Mouse (Mus musculus) heart, embryonic 15.5 days (tissue): ENCODE data around the gene Il2rb. TPM values are rescaled to one million over a fixed set of nuclear protein-coding genes. Genes with fewer than 3 reads are reported as not detected.

Experiments used
- ATAC-seq: fragments of 200-750 bp; cut with Nextera tagmentation; replicated peaks from 2 replicates; pipeline ENCODE4 v1.8.0; 2017; ENCODE audit warnings: low read depth, moderate TSS enrichment; ENCODE audit not compliant: insufficient number of reproducible peaks, insufficient read depth, low FRiP score
- H3K27ac ChIP-seq: fragments of 300-500 bp; sonication (generic); 2 replicates; pipeline ENCODE4 v1.5.1; 2015; ENCODE audit warnings: mild to moderate bottlenecking, inconsistent platforms
- H3K27me3 ChIP-seq: fragments of 300-500 bp; sonication (generic); 2 replicates; pipeline ENCODE4 v1.6.1; 2015; ENCODE audit warnings: inconsistent platforms
- H3K36me3 ChIP-seq: fragments of 300-500 bp; sonication (generic); 2 replicates; pipeline ENCODE4 v1.6.1; 2015; ENCODE audit warnings: mild to moderate bottlenecking, inconsistent platforms
- H3K4me1 ChIP-seq: fragments of 300-500 bp; sonication (generic); replicated peaks from 2 replicates; pipeline ENCODE4 v1.6.1; 2015; ENCODE audit warnings: inconsistent platforms
- H3K4me2 ChIP-seq: fragments of 300-500 bp; sonication (generic); 2 replicates; pipeline ENCODE4 v1.6.1; 2015; ENCODE audit warnings: inconsistent platforms, mild to moderate bottlenecking, moderate library complexity
- H3K4me3 ChIP-seq: fragments of 300-500 bp; sonication (generic); 2 replicates; pipeline ENCODE4 v1.5.1; 2015; ENCODE audit warnings: mild to moderate bottlenecking, inconsistent platforms
- H3K9ac ChIP-seq: fragments of 300-500 bp; sonication (generic); 2 replicates; pipeline ENCODE4 v1.6.1; 2015; ENCODE audit warnings: mild to moderate bottlenecking, inconsistent platforms
- H3K9me3 ChIP-seq: fragments of 300-500 bp; sonication (generic); replicated peaks from 2 replicates; pipeline ENCODE4 v1.6.1; 2016; ENCODE audit warnings: inconsistent platforms
- WGBS: fragments of 180-500 bp; shearing (Covaris S2); methylation state at CpG from one replicate; pipeline ENCODE4 v1.1.7; 2015; ENCODE audit warnings: mixed read lengths; 5-methylcytosine and 5-hydroxymethylcytosine counted together
- polyA plus RNA-seq: library from polyadenylated mRNA; unstranded; fragments of >200 nt; fragmentation: Nextera tagmentation; extraction: Ambion mirVana; gene quantifications from 2 replicates; pipeline ENCODE4 v1.2.1, GENCODE M21; 2015

Gene Il2rb
- 0.30 and 1.9 TPM in 2 replicates for polyA plus RNA-seq

- ATAC-seq, result no peak
- Histone ChIP-seq H3K4me2 (no peak within 1 kb of the TSS), H3K4me1 (no peaks in the 10 kb centered on the region), H3K27me3 (no peaks in the 10 kb centered on the region), H3K4me3 (no peak within 1 kb of the TSS), H3K9ac (no peak within 1 kb of the TSS), H3K9me3 (no peaks in the 10 kb centered on the region), H3K36me3 (no peaks in the 10 kb centered on the region), H3K27ac (no peak within 1 kb of the TSS)
- 84% methylated on average over 11 of the region's 11 CpGs for WGBS
Measured at GRCm38 (mm10) chr15:78494968-78495406, at the start of gene Il2rb. Gene Il2rb, minus strand, starts transcription at chr15:78495271.

DNA sequence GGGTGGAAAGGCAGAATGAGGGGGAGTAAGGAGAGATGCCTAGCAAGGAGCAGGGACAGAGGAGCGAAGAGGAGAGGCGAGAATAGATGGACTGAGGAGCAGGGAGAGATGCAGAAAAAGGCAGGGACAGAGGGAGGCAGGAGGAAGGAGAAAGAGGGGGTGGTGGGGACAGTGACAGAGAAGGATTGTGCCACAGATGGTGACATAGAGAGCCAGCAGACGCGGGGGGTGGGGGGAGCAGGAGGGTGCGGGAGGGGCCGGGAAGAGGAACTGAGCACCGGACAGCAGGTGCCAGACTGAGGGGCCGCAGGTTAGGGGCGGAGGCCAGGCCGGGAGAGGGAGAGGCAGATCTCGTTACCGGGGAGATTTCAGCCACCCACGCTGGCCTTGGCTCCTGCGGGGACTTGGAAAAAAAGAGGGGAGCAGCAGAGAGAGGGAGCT is 49.5 kb upstream of the Il2rb start, which contains the start of gene Sstr3:
Gene Sstr3, minus strand, starts transcription at position 125 of the 441 bp plus-strand sequence.
- ATAC-seq, result no peak
- peaks cover 38% of the 10 kb centered on the region for H3K4me1 ChIP-seq
- no peak within 1 kb of the TSS for H3K27ac ChIP-seq
- 11% methylated on average over 14 of the region's 14 CpGs for WGBS
- no peaks in the 10 kb centered on the region for H3K9me3 ChIP-seq
- no peak within 1 kb of the TSS for H3K9ac ChIP-seq
- H3K4me3 ChIP-seq, result no peak within 1 kb of the TSS
- peaks cover 33% of the 10 kb centered on the region for H3K27me3 ChIP-seq
- no peaks in the 10 kb centered on the region for H3K36me3 ChIP-seq
- H3K4me2 ChIP-seq, result no peak within 1 kb of the TSS

GRCm38 (mm10) chr15:78544041-78544440 is 49.0 kb upstream of the Il2rb start:
- no peak for ATAC-seq
- Histone ChIP-seq H3K36me3 (no peaks in the 10 kb centered on the region), H3K4me2 (no peak overlapping the region), H3K9ac (no peak overlapping the region), H3K4me3 (no peak overlapping the region), H3K4me1 (peaks cover 38% of the 10 kb centered on the region), H3K27ac (no peak overlapping the region), H3K27me3 (peaks cover 38% of the 10 kb centered on the region), H3K9me3 (no peaks in the 10 kb centered on the region)
- 73% methylated on average over 15 of the region's 15 CpGs for WGBS

GRCm38 (mm10) chr15:78542767-78543303 is 47.8 kb upstream of the Il2rb start:
- WGBS, result 50% methylated on average over 7 of the region's 7 CpGs
- Histone ChIP-seq H3K27me3 (peaks cover 38% of the 10 kb centered on the region), H3K4me3 (no peak overlapping the region), H3K9ac (no peak overlapping the region), H3K4me2 (no peak overlapping the region), H3K36me3 (no peaks in the 10 kb centered on the region), H3K9me3 (no peaks in the 10 kb centered on the region), H3K4me1 (peaks cover 29% of the 10 kb centered on the region), H3K27ac (no peak overlapping the region)
- ATAC-seq, result no peak

DNA sequence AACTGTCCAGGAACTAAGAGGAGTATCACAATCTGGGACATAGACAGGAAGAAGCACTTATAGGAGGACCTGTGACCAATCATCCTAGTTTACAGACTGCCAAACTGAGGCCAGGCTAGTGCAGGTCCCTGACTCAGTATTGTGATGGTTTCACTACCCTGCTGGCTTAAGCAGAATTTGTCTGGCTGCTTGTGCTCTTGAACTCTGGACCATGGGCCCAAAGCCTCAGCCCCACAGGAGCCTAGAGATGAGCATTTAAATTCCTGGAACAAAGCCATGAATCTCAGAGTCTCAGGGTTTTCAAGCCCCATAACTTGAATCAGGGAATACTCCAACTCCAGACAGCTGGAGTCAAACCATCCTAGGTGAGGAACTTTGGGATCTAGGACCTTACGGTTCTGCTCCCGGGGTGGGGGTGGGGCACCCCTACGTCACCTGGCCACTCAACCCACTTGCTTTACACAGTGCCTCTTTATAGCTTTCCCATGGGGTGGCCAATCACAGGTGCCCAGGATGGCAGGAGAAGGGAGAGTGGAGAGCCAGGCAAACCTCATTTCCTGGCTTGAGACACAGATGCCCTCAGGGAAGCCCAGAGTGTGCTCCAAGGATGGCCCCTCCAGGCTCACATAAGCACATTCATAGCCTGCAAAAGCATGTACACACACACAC is 47.2 kb upstream of the Il2rb start:
- Histone ChIP-seq H3K4me2 (no peak overlapping the region), H3K27me3 (peaks cover 38% of the 10 kb centered on the region), H3K9me3 (no peaks in the 10 kb centered on the region), H3K36me3 (no peaks in the 10 kb centered on the region), H3K9ac (no peak overlapping the region), H3K4me3 (no peak overlapping the region), H3K27ac (peak overlapping the region; percentile 54), H3K4me1 (peaks cover 25% of the 10 kb centered on the region)
- no peak for ATAC-seq
- 78% methylated on average over 3 of the region's 3 CpGs for WGBS

DNA sequence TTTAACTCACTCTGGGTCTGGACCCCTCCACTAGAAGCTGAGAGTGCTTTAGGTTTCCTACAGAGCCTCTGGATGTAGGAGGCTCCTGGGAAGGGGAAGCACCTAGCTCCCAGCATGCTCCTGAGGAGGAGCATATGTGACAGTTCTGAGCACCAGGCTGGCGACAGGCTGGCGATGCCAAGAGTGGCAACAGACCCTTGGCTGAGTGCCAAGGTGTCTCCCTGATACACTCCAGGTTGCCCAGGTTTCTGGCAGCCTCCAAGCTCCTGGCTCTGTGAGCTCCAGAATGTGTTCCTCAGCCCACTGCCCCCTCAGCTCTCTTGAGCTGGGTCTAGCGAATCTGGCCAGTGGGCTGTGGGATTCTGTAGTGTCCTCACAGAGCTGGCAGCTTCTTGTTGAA is 46.5 kb upstream of the Il2rb start:
- 20% methylated on average over 3 of the region's 3 CpGs for WGBS
- Histone ChIP-seq H3K9ac (no peak overlapping the region), H3K27ac (peak overlapping the region; percentile 54), H3K4me2 (no peak overlapping the region), H3K9me3 (no peaks in the 10 kb centered on the region), H3K27me3 (peaks cover 38% of the 10 kb centered on the region), H3K4me1 (peaks cover 25% of the 10 kb centered on the region), H3K36me3 (no peaks in the 10 kb centered on the region), H3K4me3 (no peak overlapping the region)
- peak; percentile 54 for ATAC-seq

DNA sequence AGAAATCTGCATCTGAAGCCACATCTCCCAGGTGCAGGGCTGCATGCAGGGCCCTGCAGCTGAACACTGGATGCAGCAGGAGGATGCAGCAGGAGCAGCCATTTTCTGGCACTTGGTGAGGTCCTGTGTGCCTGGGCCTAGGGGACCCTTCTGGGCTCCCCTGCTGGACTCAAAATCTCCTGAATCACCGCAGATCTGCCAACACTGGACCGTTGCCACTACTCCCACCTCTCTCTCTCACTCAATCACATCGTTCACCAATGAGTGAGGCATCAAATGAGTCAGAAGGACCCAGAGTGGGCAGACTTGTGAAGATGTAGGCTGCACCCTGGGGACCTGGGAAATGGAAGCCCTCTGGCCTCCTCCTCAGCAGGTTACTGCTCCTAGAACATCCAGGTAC is 46.0 kb upstream of the Il2rb start:
- ATAC-seq, result no peak
- WGBS, result 65% methylated on average over 3 of the region's 3 CpGs
- Histone ChIP-seq H3K9me3 (no peaks in the 10 kb centered on the region), H3K27ac (no peak overlapping the region; the same call in 1 of the 2 replicates), H3K4me2 (no peak overlapping the region), H3K27me3 (peaks cover 37% of the 10 kb centered on the region), H3K9ac (no peak overlapping the region), H3K36me3 (no peaks in the 10 kb centered on the region), H3K4me3 (no peak overlapping the region), H3K4me1 (peaks cover 25% of the 10 kb centered on the region)

DNA sequence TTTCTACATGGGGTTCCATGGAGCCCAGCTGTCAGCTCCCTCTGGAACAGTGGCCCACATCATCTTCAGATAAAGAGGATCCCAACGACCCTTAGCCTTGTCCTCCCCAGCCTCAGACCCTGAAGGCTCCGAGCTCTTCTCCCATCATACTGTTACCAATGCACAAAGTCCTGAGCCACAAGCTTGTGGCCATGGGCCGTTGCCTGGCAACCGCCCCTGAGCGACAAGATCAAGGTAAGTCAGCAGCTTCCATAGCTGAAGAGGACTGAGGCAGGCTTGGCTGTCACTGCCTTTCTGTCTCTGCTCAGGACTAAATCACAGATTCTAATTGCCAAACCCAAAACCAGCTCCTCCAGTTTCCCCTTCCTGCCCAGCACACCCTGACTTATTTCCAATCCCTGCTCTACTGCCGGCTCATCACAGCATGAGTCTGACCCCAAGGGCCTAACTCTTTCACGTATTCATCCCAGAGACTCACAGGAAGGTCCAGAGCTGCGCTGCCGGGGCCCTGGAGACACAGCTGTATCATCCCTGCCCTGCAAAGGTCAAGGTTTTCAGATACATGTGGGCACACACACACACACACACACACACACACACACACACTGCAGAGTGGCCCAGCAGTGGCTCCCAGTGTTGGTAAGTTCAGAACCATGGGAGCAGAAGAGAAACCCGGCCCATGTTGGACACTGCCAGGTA is 40.8 kb upstream of the Il2rb start:
- 53% methylated on average over 10 of the region's 10 CpGs for WGBS
- Histone ChIP-seq H3K4me1 (peaks cover 9% of the 10 kb centered on the region), H3K27ac (no peak overlapping the region), H3K9me3 (no peaks in the 10 kb centered on the region), H3K27me3 (peaks cover 13% of the 10 kb centered on the region), H3K4me2 (no peak overlapping the region), H3K36me3 (no peaks in the 10 kb centered on the region), H3K4me3 (no peak overlapping the region), H3K9ac (no peak overlapping the region)
- no peak for ATAC-seq

GRCm38 (mm10) chr15:78533346-78533835 is 38.3 kb upstream of the Il2rb start:
- no peak overlapping the region for H3K9ac ChIP-seq
- H3K4me2 ChIP-seq, result no peak overlapping the region
- no peaks in the 10 kb centered on the region; the same call in 1 of the 2 replicates for H3K27me3 ChIP-seq
- H3K27ac ChIP-seq, result no peak overlapping the region
- no peak for ATAC-seq
- H3K36me3 ChIP-seq, result no peaks in the 10 kb centered on the region
- no peaks in the 10 kb centered on the region for H3K9me3 ChIP-seq
- no peak overlapping the region for H3K4me3 ChIP-seq
- 75% methylated on average over 10 of the region's 10 CpGs for WGBS
- peaks cover 34% of the 10 kb centered on the region for H3K4me1 ChIP-seq

- Histone ChIP-seq H3K9me3 (no peaks in the 10 kb centered on the region), H3K9ac (no peak overlapping the region), H3K4me3 (no peak overlapping the region), H3K36me3 (no peaks in the 10 kb centered on the region), H3K27me3 (no peaks in the 10 kb centered on the region; the same call in 1 of the 2 replicates), H3K4me1 (peaks cover 39% of the 10 kb centered on the region), H3K27ac (no peak overlapping the region), H3K4me2 (no peak overlapping the region)
- ATAC-seq, result no peak
- 72% methylated on average over 10 of the region's 10 CpGs for WGBS
Measured at GRCm38 (mm10) chr15:78532566-78533345, 37.7 kb upstream of the Il2rb start.
